Mouse (Mus musculus) ES-E14 (cell line): ENCODE data around the gene Olfr153. TPM values are rescaled to one million over a fixed set of nuclear protein-coding genes. Genes with fewer than 3 reads are reported as not detected.
"Not testable (repeated sequence)": the region's sequence is repeated elsewhere in the genome, so short reads cannot be mapped to it uniquely, and the experiment has no call there.

Experiments
- DNase-seq: peaks from one replicate; pipeline ENCODE4 v3.0.0-alpha.2; 2013; ENCODE audit warnings: low read depth, low spot score
- H3K27ac ChIP-seq: 2 replicates; pipeline ENCODE4 v1.5.1; 2012; ENCODE audit warnings: low read depth, mild to moderate bottlenecking, low read length, moderate library complexity, mixed read lengths; ENCODE audit not compliant: poor library complexity, insufficient read depth, severe bottlenecking
- H3K36me3 ChIP-seq: 2 replicates; pipeline ENCODE4 v1.6.1; 2012; ENCODE audit warnings: mild to moderate bottlenecking, low read length, moderate library complexity, mixed read lengths; ENCODE audit not compliant: control insufficient read depth, poor library complexity, insufficient read depth, severe bottlenecking
- H3K4me1 ChIP-seq, 2 experiments: fragments of 150-350 bp in 1 of 2; sonication (generic) in 1 of 2; 2 replicates each; pipeline ENCODE4 v1.6.1; 2012; ENCODE audit warnings: low read length in 2 of 2, mild to moderate bottlenecking in 1 of 2, mixed read lengths in 1 of 2; ENCODE audit not compliant: control insufficient read depth in 2 of 2, insufficient read depth in 2 of 2, poor library complexity in 1 of 2
- H3K4me3 ChIP-seq, 2 experiments: fragments of 150-350 bp in 1 of 2; sonication (generic) in 1 of 2; 2 replicates each; pipeline ENCODE4 v1.5.1; 2012; ENCODE audit warnings: low read length in 2 of 2, low read depth in 1 of 2, mild to moderate bottlenecking in 1 of 2, mixed read lengths in 1 of 2; ENCODE audit not compliant: insufficient read depth in 1 of 2, poor library complexity in 1 of 2, severe bottlenecking in 1 of 2
- H3K9ac ChIP-seq: 2 replicates; pipeline ENCODE4 v1.6.1; 2012; ENCODE audit warnings: low read depth, mild to moderate bottlenecking, low read length, mixed read lengths; ENCODE audit not compliant: poor library complexity, insufficient read depth, severe bottlenecking
- H3K9me3 ChIP-seq: fragments of 150-350 bp; sonication (generic); 2 replicates; pipeline ENCODE4 v1.6.1; 2012; ENCODE audit warnings: low read depth, mild to moderate bottlenecking, low read length; ENCODE audit not compliant: control insufficient read depth, insufficient read depth
- CHD2 ChIP-seq: IDR thresholded peaks from 2 replicates; pipeline ENCODE4 v1.6.1; 2014; ENCODE audit warnings: mild to moderate bottlenecking, low read depth, low read length, inconsistent platforms
- HCFC1 ChIP-seq: IDR thresholded peaks from 2 replicates; pipeline ENCODE4 v1.6.1; 2012; ENCODE audit warnings: low read length, inconsistent platforms, borderline replicate concordance; ENCODE audit not compliant: insufficient read depth
- MAFK ChIP-seq: IDR thresholded peaks from 2 replicates; pipeline ENCODE4 v1.6.1; 2014; ENCODE audit warnings: mild to moderate bottlenecking, low read depth, low read length, inconsistent platforms; ENCODE audit not compliant: insufficient read depth
- ZC3H11A ChIP-seq: IDR thresholded peaks from 2 replicates; pipeline ENCODE4 v1.6.1; 2012; ENCODE audit warnings: low read depth, mild to moderate bottlenecking, inconsistent platforms, low read length, borderline replicate concordance
- ZNF384 ChIP-seq: IDR thresholded peaks from 2 replicates; pipeline ENCODE4 v1.6.1; 2012; ENCODE audit warnings: low read depth, low read length, inconsistent platforms
- in situ Hi-C, 2 experiments: fragments of 600-800 bp; cut with MboI; formaldehyde crosslinking; loops; one replicate each; pipeline ENCODE4 v1.15.1; 2025; ENCODE audit warnings: low sequenced_read_pairs in 2 of 2, inconsistent platforms in 1 of 2; ENCODE audit not compliant: unreplicated experiment in 2 of 2
- total RNA-seq: library from RNA; depleted of rRNA; stranded (reverse); fragments of 300-350 nt; gene quantifications from 2 replicates; pipeline ENCODE4 v1.2.3, GENCODE M21; 2012; rRNA removed

Olfr153 gene
- total RNA-seq = 1.2 and 1.9 TPM in 2 replicates

DNA sequence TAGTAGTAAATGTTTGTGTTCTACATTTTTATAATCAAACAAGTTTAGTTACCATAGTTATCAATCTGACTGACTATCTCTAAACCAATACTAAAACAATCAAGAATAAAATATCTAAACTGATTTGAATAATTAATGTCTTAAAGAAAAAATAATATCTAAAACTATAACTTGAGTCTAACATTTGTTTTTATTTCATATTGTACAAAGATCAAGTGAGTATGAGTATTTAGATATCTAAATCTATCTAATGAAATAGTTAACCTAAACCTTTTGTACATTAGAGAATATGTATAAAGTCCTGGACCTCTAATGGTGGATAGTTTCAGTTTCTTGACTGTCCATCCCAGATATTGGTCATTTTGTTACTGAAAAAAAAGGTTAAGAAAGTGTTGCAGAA, at the start of gene Olfr153:
Gene Olfr153 (plus strand): TSS at position 301 of the 400 bp plus-strand sequence.
- Histone ChIP-seq H3K4me3 (no peak within 1 kb of the TSS), H3K36me3 (no peaks in the 10 kb centered on the region)
- in situ Hi-C loops = no loop called here

DNA sequence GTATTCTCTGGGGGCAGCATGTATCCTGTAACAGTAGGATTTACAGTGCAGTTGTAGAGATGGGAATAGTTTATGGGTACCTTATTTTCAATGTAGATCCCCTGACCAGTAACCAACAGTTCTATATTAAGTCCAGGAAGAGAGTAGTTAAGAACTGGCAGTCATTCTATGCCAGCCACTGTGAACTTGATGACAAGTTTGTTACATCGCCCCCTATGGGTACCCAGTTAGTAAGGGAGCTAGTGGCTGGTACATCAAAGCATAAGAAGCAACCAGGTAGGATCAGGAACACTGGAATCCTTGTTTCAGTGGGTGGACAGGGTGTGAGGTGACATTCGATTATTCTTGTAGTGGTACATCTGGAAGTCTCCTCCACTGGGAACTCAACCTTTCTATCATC, 49.3 kb upstream of the Olfr153 start:
- Histone ChIP-seq H3K27ac (no peak overlapping the region; the same call in 1 of the 2 replicates), H3K9ac (no peak overlapping the region), H3K36me3 (no peaks in the 10 kb centered on the region), H3K4me3 (no peak overlapping the region), H3K9me3 (no peaks in the 10 kb centered on the region), H3K4me1 (peaks cover 0 to 5% of the 10 kb centered on the region in 2 experiments; a peak in 3 of 4 replicates)
- TF ChIP-seq ZC3H11A (no peak), MAFK (no peak), CHD2 (no peak), HCFC1 (no peak), ZNF384 (no peak)
- DNase-seq = peak; percentile 26
- in situ Hi-C loops = no loop called here

More for the DNA sequence above, at the start of gene Olfr153:
- no peak for DNase-seq
- no peak within 1 kb of the TSS for H3K9ac ChIP-seq
- no peak within 1 kb of the TSS for H3K27ac ChIP-seq
- H3K9me3 ChIP-seq = no peaks in the 10 kb centered on the region
- TF ChIP-seq ZC3H11A (no peak), HCFC1 (no peak), MAFK (no peak)
- peaks cover 2 to 6% of the 10 kb centered on the region in 2 experiments; a peak in 2 of 4 replicates for H3K4me1 ChIP-seq

DNA sequence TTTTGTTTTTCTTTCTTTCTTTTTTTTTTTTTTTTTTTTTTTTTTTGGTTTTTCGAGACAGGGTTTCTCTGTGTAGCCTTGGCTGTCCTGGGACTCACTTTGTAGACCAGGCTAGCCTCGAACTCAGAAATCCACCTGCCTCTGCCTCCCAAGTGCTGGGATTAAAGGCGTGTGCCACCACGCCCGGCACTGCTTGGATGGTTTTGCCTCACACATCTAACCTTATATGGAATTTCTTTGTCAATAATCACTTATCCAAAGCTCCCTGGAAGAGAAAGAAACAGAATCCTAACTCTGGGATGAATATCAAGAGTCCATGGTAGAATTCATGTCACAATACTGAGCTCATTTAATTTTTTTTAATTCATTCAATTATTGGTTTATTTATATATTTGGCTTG, 34.6 kb upstream of the Olfr153 start, which contains the start of gene Pramel7:
Gene Pramel7 (minus strand): TSS at position 101 of the 400 bp plus-strand sequence.
- in situ Hi-C loops, H3K4me1 ChIP-seq, H3K4me3 ChIP-seq, H3K36me3 ChIP-seq, H3K9ac ChIP-seq, H3K9me3 ChIP-seq, H3K27ac ChIP-seq, DNase-seq: not testable (repeated sequence)

DNA sequence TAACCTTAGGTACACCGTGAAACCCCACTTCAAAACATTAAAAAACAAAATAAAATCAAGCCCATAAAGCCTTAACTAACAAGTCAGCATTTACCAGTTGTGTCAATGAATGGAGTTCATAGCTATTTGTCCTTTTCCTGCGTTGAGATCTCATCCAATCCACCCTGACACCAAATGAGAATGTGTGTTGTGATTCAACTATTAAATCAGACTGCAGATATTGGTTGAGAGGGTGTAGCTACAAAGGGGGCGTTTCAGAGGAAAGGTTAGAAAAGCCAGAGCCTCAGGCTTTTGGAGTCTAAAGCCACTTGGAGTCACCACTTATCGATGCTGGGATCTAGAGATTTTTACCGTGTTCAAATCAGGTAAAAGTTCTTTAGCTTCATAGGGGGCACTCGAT, 25.3 kb upstream of the Olfr153 start, which contains the start of gene Pramel6:
Gene Pramel6 (plus strand): TSS at position 301 of the 400 bp plus-strand sequence.
- Histone ChIP-seq H3K36me3 (no peaks in the 10 kb centered on the region), H3K27ac (no peak within 1 kb of the TSS), H3K4me3 (no peak within 1 kb of the TSS), H3K4me1 (0 out of 4 replicates have a peak, but pooled peaks cover 0 to 2% of the 10 kb centered on the region in 2 experiments), H3K9ac (no peak within 1 kb of the TSS; the same call in 1 of the 2 replicates), H3K9me3 (no peaks in the 10 kb centered on the region)
- no peak for TF ChIP-seq CHD2
- no peak for TF ChIP-seq HCFC1
- TF ChIP-seq MAFK = no peak
- no peak for TF ChIP-seq ZC3H11A
- TF ChIP-seq ZNF384 = no peak
- in situ Hi-C loops = no loop called here
- no peak for DNase-seq

DNA sequence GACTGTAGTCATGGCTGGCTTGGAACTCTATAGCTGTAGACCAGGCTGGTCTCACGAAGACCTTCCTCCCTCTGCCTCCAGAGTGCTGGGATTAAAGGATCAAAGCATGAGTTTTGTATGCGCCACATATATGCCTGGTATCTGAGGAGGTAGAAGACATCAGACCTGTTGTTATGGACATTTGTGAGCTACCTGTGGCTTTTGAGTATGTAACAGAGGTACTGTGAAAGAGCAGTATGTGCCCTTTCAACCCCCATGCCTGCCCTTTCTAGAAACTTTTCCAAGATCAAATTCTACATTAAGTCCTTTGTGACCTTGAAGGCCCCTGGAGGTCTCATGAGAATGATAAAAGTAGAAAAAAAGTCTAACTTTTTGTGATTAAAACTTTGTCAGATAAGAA, 16.6 kb upstream of the Olfr153 start:
- H3K27ac ChIP-seq = peak overlapping the region; percentile 79; the same call in 1 of the 2 replicates
- no peaks in the 10 kb centered on the region for H3K9me3 ChIP-seq
- no peak for DNase-seq
- no peak overlapping the region for H3K9ac ChIP-seq
- in situ Hi-C loops = no loop called here
- no peaks in the 10 kb centered on the region for H3K36me3 ChIP-seq
- no peaks in the 10 kb centered on the region; a peak in 1 of 4 replicates for H3K4me1 ChIP-seq
- TF ChIP-seq ZNF384 (no peak), MAFK (no peak), CHD2 (no peak), HCFC1 (no peak), ZC3H11A (no peak)
- no peak overlapping the region for H3K4me3 ChIP-seq
